Mouse (Mus musculus) embryo, embryonic 11.5 days (tissue): Measurements from ENCODE around the gene Pfkl.
"Not testable (repeated sequence)": the region's sequence is repeated elsewhere in the genome, so short reads cannot be mapped to it uniquely, and the experiment has no call there.

Source experiments
- DNase-seq: peaks from one replicate; pipeline ENCODE4 v3.0.0-alpha.2; 2012; ENCODE audit warnings: low read depth, low spot score

Gene Pfkl

GRCm38 (mm10) chr10:78012661-78013495 lies 3.0 kb upstream of the Pfkl start:
- no peak for DNase-seq

GRCm38 (mm10) chr10:78011116-78011515 lies 1.2 kb upstream of the Pfkl start:
- DNase-seq, result not testable (repeated sequence)

DNA sequence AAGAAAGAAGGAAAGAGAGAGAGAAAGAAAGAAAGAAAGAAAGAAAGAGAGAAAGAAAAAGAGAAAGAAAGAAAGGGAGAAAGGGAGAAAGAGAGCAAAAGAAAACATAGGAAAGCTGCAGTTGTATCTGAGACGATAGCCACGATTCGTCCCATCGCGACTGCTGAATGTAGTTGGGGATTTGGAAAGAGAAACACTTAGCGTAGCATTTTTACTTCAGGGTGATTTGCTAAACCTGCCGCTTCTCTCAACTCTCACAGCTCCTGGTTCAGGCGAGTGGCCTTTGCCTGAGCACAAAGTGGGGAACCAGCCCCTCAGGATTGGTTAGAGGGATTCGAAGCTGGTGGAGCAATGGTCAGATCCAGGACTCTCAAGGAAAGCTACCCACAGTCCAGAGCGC lies 452 bp upstream of the Pfkl start:
- DNase-seq, result no peak

GRCm38 (mm10) chr10:78009184-78009944 lies 519 bp downstream of the Pfkl start:
- DNase-seq, result peak; percentile 89

- no peak for DNase-seq
Observed at GRCm38 (mm10) chr10:78008169-78008568, 1.7 kb downstream of the Pfkl start.

GRCm38 (mm10) chr10:78007203-78007602 lies 2.7 kb downstream of the Pfkl start:
- no peak for DNase-seq

GRCm38 (mm10) chr10:78005791-78006438 lies 4.0 kb downstream of the Pfkl start:
- no peak for DNase-seq

- DNase-seq, result no peak
Observed at GRCm38 (mm10) chr10:78004479-78005100, 5.3 kb downstream of the Pfkl start.

GRCm38 (mm10) chr10:78002316-78002715 lies 7.6 kb downstream of the Pfkl start:
- DNase-seq, result no peak

DNA sequence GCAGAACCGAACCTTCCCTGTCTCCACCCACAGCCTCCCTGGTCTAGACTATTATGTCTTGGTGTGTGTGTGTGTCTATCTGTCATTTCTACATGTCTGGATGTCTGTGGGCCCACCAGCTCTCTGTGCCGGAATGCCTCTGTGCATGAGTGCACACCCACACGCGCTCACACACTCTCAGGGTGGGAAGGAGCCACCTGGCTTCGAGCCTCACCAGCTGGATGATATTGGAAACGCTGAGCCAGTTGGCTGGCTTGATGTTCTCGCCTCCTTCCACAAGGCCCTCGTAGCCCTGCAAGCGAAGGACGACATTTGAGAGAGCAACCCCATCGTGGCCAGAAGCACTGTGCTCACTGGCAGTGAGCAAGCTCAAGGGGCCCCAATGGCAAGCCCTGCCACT lies 8.1 kb downstream of the Pfkl start:
- DNase-seq, result no peak

DNA sequence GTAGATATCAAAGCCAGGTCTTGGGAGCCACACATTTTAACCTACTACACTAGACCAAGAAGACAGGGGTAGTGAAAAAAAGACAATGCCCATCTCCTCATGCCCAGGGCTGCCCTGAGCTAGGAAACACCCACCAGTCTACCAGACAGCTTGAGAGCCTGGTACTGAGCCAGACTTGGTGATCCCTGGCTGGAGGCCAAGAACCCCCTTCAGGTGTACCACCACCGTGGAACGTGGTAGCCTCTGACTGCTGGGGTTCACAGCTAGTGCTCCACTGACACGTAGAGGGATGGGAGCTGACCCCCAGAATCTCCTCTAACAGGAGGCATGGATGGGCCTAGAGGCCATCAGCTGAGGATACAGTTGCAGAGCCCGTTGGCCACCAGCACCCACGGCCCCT lies 9.7 kb downstream of the Pfkl start:
- no peak for DNase-seq

DNA sequence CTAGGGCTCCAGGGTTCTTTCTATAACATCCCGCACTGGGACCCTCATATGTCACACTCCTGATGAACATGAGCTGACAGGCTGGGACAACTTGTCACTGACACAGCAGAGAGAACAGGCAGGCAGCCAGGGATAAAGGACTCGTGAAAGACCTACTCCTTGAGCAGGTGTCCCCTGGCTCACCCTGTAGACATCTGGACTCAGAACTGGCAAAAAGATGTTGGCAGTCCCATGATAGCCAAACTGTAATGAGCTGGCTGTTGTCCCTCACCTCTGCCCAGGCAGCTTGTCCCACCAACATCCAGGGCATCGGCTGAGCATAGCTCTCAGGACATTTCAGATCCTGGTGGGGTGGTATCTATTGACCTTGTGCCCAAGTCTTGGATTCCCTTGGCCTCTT lies 14.2 kb downstream of the Pfkl start:
- no peak for DNase-seq

DNA sequence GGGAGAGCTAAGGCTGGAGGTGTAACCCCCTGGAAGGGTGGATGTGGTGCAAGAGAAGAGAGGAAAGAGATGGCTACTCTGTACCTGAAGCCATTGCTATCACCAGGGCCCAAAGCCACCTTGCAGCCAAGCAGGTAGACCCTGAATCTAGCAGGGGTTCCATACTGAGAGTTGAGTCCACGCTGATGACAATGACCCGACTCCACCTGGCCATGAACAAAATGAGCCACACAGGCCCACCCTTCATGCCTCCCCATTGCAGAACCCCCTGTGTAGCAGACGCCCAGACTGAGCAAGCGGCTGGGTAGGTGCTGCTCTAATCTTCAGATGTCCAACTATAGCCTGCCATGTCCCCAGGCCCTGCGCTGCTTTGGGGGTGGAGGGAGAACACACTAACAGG lies 24.1 kb downstream of the Pfkl start:
- DNase-seq, result no peak

GRCm38 (mm10) chr10:77984660-77985059 lies 25.2 kb downstream of the Pfkl start:
- DNase-seq, result peak; percentile 78

DNA sequence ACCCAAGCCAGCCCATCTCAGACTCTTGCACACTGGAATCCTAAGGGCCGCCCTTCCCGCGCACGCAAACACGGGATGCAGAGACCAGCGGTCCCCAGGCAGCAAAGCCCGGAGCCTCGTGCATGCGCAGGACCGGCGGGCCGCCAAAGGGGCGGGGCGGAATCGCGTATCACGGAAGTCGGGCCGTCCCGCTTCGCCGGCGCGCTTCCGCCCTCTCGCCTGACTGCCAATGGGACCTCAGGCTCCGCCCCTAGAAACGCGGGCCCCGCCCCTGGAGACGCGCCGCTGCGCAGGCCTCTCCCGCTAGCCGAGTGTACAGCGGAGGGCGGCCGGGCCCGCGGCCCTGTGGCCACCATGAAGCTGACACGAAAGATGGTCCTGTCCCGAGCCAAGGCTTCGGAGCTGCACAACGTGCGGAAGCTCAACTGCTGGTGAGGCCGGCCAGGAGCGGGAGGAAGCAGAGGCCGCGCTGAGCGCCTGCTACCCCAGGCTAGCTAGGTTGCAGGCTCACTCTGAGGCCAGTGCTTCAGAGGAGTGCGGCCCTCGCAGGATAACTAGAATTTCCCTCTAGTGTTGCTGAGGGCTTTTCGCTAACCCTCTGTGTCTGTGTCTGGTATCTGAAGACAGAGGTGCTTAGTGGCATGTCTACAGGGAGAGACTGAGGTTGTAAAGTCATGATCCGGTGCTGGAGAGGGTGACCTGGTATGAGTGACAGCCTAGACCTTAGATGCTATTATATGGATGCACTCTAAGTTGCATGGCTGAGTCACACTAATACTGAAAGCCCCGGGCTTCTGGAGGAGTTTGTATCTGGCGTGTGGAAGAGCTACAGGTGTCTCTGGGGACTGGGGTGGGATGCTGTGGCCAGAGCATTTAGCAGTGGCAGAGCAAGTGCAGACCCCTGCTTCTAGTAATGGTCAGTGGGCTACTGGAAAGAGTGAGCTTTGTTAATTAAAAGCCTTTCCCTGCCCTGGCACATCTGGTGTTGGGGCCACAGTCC lies 31.2 kb downstream of the Pfkl start, which contains the start of gene 1810043G02Rik:
1810043G02Rik (plus strand) TSS at position 174 of the 1,000 bp plus-strand sequence.
- DNase-seq, result peak; percentile 96

DNA sequence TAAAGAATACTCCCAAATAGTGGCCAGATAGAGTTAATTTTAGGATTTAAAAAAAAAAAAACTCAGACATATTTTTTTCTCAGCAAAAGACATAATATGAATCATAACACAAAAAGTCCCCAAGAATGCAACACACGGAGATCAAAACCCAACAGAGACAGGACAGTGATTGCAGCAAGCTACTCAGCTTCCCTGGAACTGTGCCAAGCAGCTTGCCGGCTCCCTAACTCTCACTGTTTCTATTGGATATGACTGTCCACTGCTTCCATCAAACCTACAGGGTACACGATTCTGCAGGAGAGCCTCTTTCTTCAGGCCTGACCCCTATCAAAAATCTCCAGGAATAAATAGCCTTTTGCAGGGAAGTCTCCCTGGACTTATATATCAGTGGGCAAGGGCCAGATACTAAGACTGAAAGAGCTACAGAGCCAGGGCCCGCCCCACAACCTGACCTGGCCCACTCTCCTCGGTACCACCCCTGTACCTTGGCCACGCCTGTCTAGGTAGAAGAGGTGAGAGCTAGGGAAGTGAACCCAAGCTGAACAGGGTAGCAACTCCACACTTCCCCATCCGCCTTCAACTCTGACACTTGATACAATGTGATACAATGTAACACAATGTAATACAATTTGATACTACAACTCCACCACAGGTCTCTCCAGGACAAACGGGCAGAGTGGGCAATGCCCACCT lies 33.3 kb downstream of the Pfkl start:
- DNase-seq, result no peak

- DNase-seq, result no peak
Observed at GRCm38 (mm10) chr10:77975653-77976052, 34.2 kb downstream of the Pfkl start.

DNA sequence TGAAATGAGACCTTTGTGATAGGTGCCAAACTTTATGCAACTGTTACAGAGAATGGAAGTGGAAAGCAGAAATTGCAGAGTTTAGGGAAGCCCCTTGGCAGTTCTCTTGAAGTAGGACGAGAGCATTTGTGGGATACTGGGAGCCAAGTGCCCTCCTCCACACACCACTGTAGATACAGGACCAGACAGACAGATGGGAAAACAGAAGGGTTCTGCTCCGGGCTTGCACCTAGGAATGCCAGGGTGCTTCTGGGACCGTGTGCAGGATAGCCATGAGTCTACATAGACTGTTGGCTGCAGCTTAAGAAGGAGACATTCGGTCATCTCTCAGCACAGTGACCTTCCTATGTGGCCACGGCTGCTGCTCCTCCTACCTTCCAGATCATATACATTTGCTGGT lies 35.1 kb downstream of the Pfkl start:
- no peak for DNase-seq

- DNase-seq, result no peak
Observed at GRCm38 (mm10) chr10:77974323-77974722, 35.6 kb downstream of the Pfkl start.
